Mouse (Mus musculus): ENCODE results near the gene Xxylt1.

GRCm38 (mm10) chr16:31113596-31113995 lies 32.4 kb upstream of the Xxylt1 start:
- TF ChIP-seq CTCF (IDR thresholded peaks at IDR 0.05; ENCODE audit: low read depth, low read length) (no peak), POLR2A (IDR thresholded peaks at IDR 0.05; ENCODE audit: borderline replicate concordance, low read depth, low read length) (no peak)
